Mouse (Mus musculus) spleen, embryonic (tissue): ENCODE results near the gene Adam17.

Experiments used
- CTCF ChIA-PET: fragments of 350-600 bp; sonication (Branson Sonifier 250); formaldehyde crosslinking; loops from one replicate; lab custom pipeline; 2022; lab: Charles Lee

Adam17 gene

GRCm38 (mm10) chr12:21315923-21316868 lies 57.2 kb downstream of the Adam17 start, which contains the start of gene Iah1:
Gene Iah1, plus strand, starts transcription at chr12:21316389.
- CTCF ChIA-PET: interaction anchor here (0.5 to 0.9 kb wide), 4 partner anchors 12 to 139 kb away, joined by 3 to 6 read pairs (median 4); partner anchors contain the start of gene Itgb1bp1

- CTCF ChIA-PET: no interaction called here
Measured at GRCm38 (mm10) chr12:21312201-21312600, 61.2 kb downstream of the Adam17 start.

GRCm38 (mm10) chr12:21306721-21307120 lies 66.7 kb downstream of the Adam17 start:
- CTCF ChIA-PET: no interaction called here

- CTCF ChIA-PET: no interaction called here
Measured at GRCm38 (mm10) chr12:21305741-21306140, 67.7 kb downstream of the Adam17 start.

GRCm38 (mm10) chr12:21302361-21302783 lies 71.1 kb downstream of the Adam17 start:
- CTCF ChIA-PET: no interaction called here

- CTCF ChIA-PET: interaction anchor here (0.6 kb wide), 1 partner anchor 55 kb away, joined by 3 read pairs; no protein-coding TSS in a partner anchor
Measured at GRCm38 (mm10) chr12:21301932-21302331, 71.5 kb downstream of the Adam17 start.

- CTCF ChIA-PET: interaction anchor here (0.6 kb wide), 1 partner anchor 56 kb away, joined by 3 read pairs; no protein-coding TSS in a partner anchor
Measured at GRCm38 (mm10) chr12:21301324-21301723, 72.1 kb downstream of the Adam17 start.

- CTCF ChIA-PET: no interaction called here
Measured at GRCm38 (mm10) chr12:21298856-21299255, 74.6 kb downstream of the Adam17 start.

GRCm38 (mm10) chr12:21289651-21290050 lies 83.8 kb downstream of the Adam17 start:
- CTCF ChIA-PET: no interaction called here

- CTCF ChIA-PET: no interaction called here
Measured at GRCm38 (mm10) chr12:21288716-21289395, 84.6 kb downstream of the Adam17 start.

GRCm38 (mm10) chr12:21286712-21287650 lies 86.5 kb downstream of the Adam17 start:
- CTCF ChIA-PET: interaction anchor here (1.1 kb wide), 1 partner anchor 30 kb away, joined by 3 read pairs; no protein-coding TSS in a partner anchor

GRCm38 (mm10) chr12:21286243-21286622 lies 87.2 kb downstream of the Adam17 start, which contains the start of gene Itgb1bp1:
Gene Itgb1bp1, minus strand, starts transcription at chr12:21286284.
- CTCF ChIA-PET: interaction anchor here (1.1 kb wide), 1 partner anchor 31 kb away, joined by 3 read pairs; no protein-coding TSS in a partner anchor

- CTCF ChIA-PET: interaction anchor here (1.1 kb wide), 1 partner anchor 31 kb away, joined by 3 read pairs; no protein-coding TSS in a partner anchor
Measured at GRCm38 (mm10) chr12:21285508-21286242, 87.8 kb downstream of the Adam17 start.

- CTCF ChIA-PET: no interaction called here
Measured at GRCm38 (mm10) chr12:21284761-21285441, 88.5 kb downstream of the Adam17 start, which contains the start of gene Cpsf3. Gene Cpsf3, plus strand, starts transcription at chr12:21285391.

- CTCF ChIA-PET: no interaction called here
Measured at GRCm38 (mm10) chr12:21277352-21277864, 96.0 kb downstream of the Adam17 start.

- CTCF ChIA-PET: no interaction called here
Measured at GRCm38 (mm10) chr12:21274446-21274845, 99.0 kb downstream of the Adam17 start.
